Mouse (Mus musculus) natural killer cell, adult 2 months (primary cell): ENCODE measurements around the gene Olfr1052.
"Not testable (repeated sequence)": the region's sequence is repeated elsewhere in the genome, so short reads cannot be mapped to it uniquely, and the experiment has no call there.

ENCODE experiments used
- DNase-seq, 2 experiments: peaks; one replicate each; pipeline ENCODE4 v3.0.0; 2022; ENCODE audit warnings: low spot score in 2 of 2

Gene Olfr1052

GRCm38 (mm10) chr2:86292155-86292554, at the start of gene Olfr1052:
Olfr1052 (plus strand) TSS chr2:86292455.
- DNase-seq: no peak

GRCm38 (mm10) chr2:86258228-86258627, 34.0 kb upstream of the Olfr1052 start, which contains the start of gene Olfr1049:
Olfr1049 (minus strand) TSS chr2:86258328.
- DNase-seq: not testable (repeated sequence)

- DNase-seq: not testable (repeated sequence)
Measured at GRCm38 (mm10) chr2:86278988-86279387, 13.3 kb upstream of the Olfr1052 start, which contains the start of gene Olfr1051. Olfr1051 (minus strand) TSS chr2:86279088.

GRCm38 (mm10) chr2:86315184-86315583, 22.9 kb downstream of the Olfr1052 start, which contains the start of gene Olfr1053:
Olfr1053 (minus strand) TSS chr2:86315284.
- no peak for DNase-seq

GRCm38 (mm10) chr2:86335333-86335732, 43.1 kb downstream of the Olfr1052 start, which contains the start of gene Olfr1054:
Olfr1054 (minus strand) TSS chr2:86335433.
- no peak for DNase-seq
